Mouse (Mus musculus): ENCODE measurements at regions not wholly inside any gene's neighbourhood (a gene's known extent, or its start where the extent isn't known, plus 50 kb on each side); places are given as distances from the start of the nearest gene placed in this dataset.

DNA sequence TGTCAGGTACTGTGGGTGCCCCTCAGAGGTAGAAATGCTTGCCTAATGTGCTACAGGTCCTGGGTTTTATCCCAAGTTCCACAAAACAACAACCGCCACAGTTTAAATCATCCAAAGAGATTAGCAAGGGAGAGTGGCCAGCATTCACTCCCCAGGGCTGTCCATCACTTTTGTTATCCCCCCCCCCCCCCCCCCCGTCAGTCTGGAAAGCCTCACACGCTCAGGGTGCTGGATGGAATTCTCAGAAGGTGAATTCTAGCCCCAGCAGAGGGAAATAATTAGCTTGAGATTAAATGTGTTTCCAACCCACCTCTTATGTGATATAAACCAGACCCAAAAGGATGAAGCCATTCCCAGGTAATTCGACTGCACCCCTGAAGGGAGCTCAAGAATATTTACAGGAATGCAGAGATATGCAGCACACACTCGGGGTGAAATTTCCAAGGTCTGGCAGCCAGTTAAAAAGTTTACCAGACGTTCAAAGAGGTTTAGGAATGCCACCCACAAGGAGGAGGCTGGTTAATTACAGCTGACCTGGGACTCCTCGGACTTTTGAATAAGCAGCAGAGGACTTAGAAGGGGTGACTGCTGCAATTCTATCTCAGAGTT lies 65.9 kb downstream of the Dlk1 start:
- peaks cover 10% of the 10 kb centered on the region; the same call in 1 of the 2 replicates for H3K4me1 ChIP-seq (ENCODE audit: insufficient read depth)
- H3K9me3 ChIP-seq (ENCODE audit: low read depth, low read length): no peaks in the 10 kb centered on the region
- H3K4me2 ChIP-seq: no peak overlapping the region
- H3K9ac ChIP-seq: no peak overlapping the region
- 22% methylated on average over 7 of the region's 7 CpGs for WGBS
- no peaks in the 10 kb centered on the region for H3K36me3 ChIP-seq (ENCODE audit: insufficient read depth)
- no peak for TF ChIP-seq CTCF (IDR thresholded peaks at IDR 0.05; ENCODE audit: low read depth)
- H3K27me3 ChIP-seq (ENCODE audit: insufficient read depth, low read length): no peaks in the 10 kb centered on the region
- H3K4me3 ChIP-seq (ENCODE audit: low read depth, low read length): no peak overlapping the region
- ATAC-seq (ENCODE audit: insufficient read depth) (no peak), DNase-seq (no peak)
- H3K27ac ChIP-seq (ENCODE audit: low read depth): no peak overlapping the region

DNA sequence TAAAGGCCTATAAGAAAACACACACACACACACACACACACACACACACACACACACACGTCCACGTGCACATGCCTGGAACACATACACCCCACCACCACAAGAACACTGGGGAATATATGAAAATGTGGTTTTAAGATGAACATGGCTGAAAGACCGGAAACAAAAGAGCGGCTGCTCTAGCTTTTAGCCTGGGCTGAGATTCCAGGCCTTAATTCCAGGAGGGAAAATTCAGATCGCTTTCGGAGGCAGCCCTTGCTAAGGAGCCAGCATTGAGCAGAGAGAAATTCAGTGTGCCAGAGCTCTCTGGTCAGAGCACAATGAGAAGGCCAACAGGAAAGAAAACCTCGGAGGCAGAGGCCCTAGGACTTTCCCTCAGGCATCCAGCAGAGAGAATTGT lies 65.1 kb downstream of the Dlk1 start:
- H3K4me1 ChIP-seq (ENCODE audit: insufficient read depth): peaks cover 18% of the 10 kb centered on the region
- WGBS: 58% methylated on average over 7 of the region's 7 CpGs

DNA sequence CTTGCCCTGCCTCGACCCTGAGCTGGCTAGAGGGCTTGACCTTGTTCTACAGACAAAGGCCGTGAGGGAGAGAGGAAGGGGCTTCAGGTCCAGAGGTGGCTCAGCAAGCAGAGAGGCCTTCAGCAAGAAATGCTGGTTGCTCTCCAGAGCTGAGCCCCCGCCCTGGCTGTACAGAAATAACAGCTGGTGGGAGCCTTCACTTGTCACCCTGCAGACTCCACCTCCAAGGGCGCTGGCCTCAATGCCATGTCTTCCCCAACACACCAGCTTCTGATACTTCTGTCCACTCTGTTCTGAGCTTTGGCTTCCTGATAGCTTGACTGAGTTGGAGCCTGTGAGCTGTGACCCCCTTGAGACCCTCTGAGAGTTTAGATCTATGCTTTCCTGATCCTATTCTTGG lies 64.3 kb downstream of the Dlk1 start:
- peaks cover 26% of the 10 kb centered on the region for H3K4me1 ChIP-seq (ENCODE audit: insufficient read depth)
- H3K9ac ChIP-seq: no peak overlapping the region
- H3K4me3 ChIP-seq (ENCODE audit: low read depth, low read length): no peak overlapping the region
- H3K27ac ChIP-seq (ENCODE audit: low read depth): peak overlapping the region; percentile 60; the same call in 1 of the 2 replicates
- 33% methylated on average over 4 of the region's 4 CpGs for WGBS
- peak; percentile 68 for DNase-seq
- no peaks in the 10 kb centered on the region for H3K9me3 ChIP-seq (ENCODE audit: low read depth, low read length)
- no peaks in the 10 kb centered on the region for H3K36me3 ChIP-seq (ENCODE audit: insufficient read depth)
- ATAC-seq (ENCODE audit: insufficient read depth): peak; percentile 42; the same call in 1 of the 2 replicates
- TF ChIP-seq CTCF (IDR thresholded peaks at IDR 0.05; ENCODE audit: low read depth): no peak
- no peak overlapping the region for H3K4me2 ChIP-seq
- no peaks in the 10 kb centered on the region for H3K27me3 ChIP-seq (ENCODE audit: insufficient read depth, low read length)

More for the DNA sequence above, 65.1 kb downstream of the Dlk1 start:
- Histone ChIP-seq H3K9me3 (ENCODE audit: low read depth, low read length) (no peaks in the 10 kb centered on the region), H3K4me2 (no peak overlapping the region), H3K27ac (ENCODE audit: low read depth) (no peak overlapping the region), H3K36me3 (ENCODE audit: insufficient read depth) (no peaks in the 10 kb centered on the region), H3K4me3 (ENCODE audit: low read depth, low read length) (no peak overlapping the region), H3K27me3 (ENCODE audit: insufficient read depth, low read length) (no peaks in the 10 kb centered on the region), H3K9ac (no peak overlapping the region)
- ATAC-seq (ENCODE audit: insufficient read depth) (no peak), DNase-seq (no peak)
- TF ChIP-seq CTCF (IDR thresholded peaks at IDR 0.05; ENCODE audit: low read depth): no peak

DNA sequence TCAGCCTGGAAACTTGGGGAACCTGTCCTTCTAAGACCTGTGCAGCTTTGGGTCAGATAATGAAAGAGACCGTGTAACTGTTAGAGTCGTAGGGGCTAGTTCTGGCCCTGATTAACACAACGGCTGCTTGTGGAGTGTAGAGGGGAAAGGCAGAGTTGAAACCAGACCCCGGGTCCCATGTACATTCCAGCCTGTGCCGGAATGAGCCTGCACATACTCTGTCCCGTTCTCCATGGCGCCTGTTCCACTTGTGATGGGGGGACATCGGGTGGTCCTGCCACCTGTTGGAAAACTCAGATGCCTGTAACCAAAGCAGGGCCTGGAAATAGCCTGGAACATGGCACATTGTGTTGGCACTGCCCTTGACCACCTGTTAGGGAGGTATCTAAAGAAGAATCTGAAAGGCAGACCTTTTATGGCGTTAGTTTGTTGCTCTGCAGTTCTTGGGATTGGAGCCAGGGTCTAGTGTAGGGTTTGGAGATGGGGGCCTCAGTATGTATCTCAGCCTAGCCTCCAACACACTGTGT lies 61.7 kb downstream of the Dlk1 start:
- Histone ChIP-seq H3K27ac (ENCODE audit: low read depth) (no peak overlapping the region), H3K4me3 (ENCODE audit: low read depth, low read length) (no peak overlapping the region), H3K9ac (no peak overlapping the region), H3K4me1 (ENCODE audit: insufficient read depth) (peaks cover 49% of the 10 kb centered on the region), H3K4me2 (no peak overlapping the region), H3K36me3 (ENCODE audit: insufficient read depth) (no peaks in the 10 kb centered on the region), H3K9me3 (ENCODE audit: low read depth, low read length) (no peaks in the 10 kb centered on the region), H3K27me3 (ENCODE audit: insufficient read depth, low read length) (no peaks in the 10 kb centered on the region)
- no peak for DNase-seq
- 78% methylated on average over 9 of the region's 9 CpGs for WGBS
- TF ChIP-seq CTCF (IDR thresholded peaks at IDR 0.05; ENCODE audit: low read depth): no peak
- ATAC-seq (ENCODE audit: insufficient read depth): no peak

Measured in lung, embryonic 14.5 days (tissue).